Mouse (Mus musculus) bone marrow, adult 2 months (tissue): ENCODE measurements around the gene Ube2cbp. TPM values are rescaled to one million over a fixed set of nuclear protein-coding genes. Genes with fewer than 3 reads are reported as not detected.

Experiments
- H3K27ac ChIP-seq: fragments of 200-500 bp; 2 replicates; pipeline ENCODE4 v1.5.1; 2012; ENCODE audit warnings: low read depth, mild to moderate bottlenecking, control low read depth, inconsistent platforms, low read length; ENCODE audit not compliant: control insufficient read depth, poor library complexity, insufficient read depth
- H3K4me1 ChIP-seq: fragments of 200-500 bp; 2 replicates; pipeline ENCODE4 v1.6.1; 2011; ENCODE audit warnings: low read length; ENCODE audit not compliant: control insufficient read depth, insufficient read depth
- H3K4me3 ChIP-seq: fragments of 200-500 bp; replicated peaks from 2 replicates; pipeline ENCODE3; 2011; ENCODE audit warnings: mild to moderate bottlenecking, low read depth, low read length, control low read depth; ENCODE audit not compliant: control insufficient read depth
- CTCF ChIP-seq: fragments of 200-500 bp; IDR thresholded peaks from 2 replicates; pipeline ENCODE4 v1.5.1; 2011; ENCODE audit warnings: low read length, control low read depth; ENCODE audit not compliant: control insufficient read depth, insufficient read depth
- POLR2A ChIP-seq: fragments of 200-500 bp; IDR thresholded peaks from 2 replicates; pipeline ENCODE4 v1.6.1; 2011; ENCODE audit warnings: low read depth, mild to moderate bottlenecking, control low read depth, low read length, borderline replicate concordance; ENCODE audit not compliant: control insufficient read depth
- WGBS: fragments of 180-500 bp; shearing (Covaris S2); methylation state at CpG from one replicate; pipeline ENCODE4 v1.1.7; 2018; 5-methylcytosine and 5-hydroxymethylcytosine counted together
- polyA plus RNA-seq: library from polyadenylated mRNA; stranded (reverse); fragments of >200 nt; gene quantifications from 2 replicates; pipeline ENCODE4 v1.2.4, GENCODE M21; 2011; ENCODE audit warnings: low replicate concordance; ENCODE audit not compliant: missing spikeins, insufficient read depth, insufficient read length

Gene Ube2cbp
- polyA plus RNA-seq, 1 experiment, result not detected

- TF ChIP-seq CTCF (no peak), POLR2A (no peak)
- Histone ChIP-seq H3K27ac (no peak overlapping the region), H3K4me1 (no peaks in the 10 kb centered on the region), H3K4me3 (no peak overlapping the region)
- WGBS, result 83% methylated on average over 8 of the region's 8 CpGs
These were observed 17.3 kb downstream of the Ube2cbp start for GRCm38 (mm10) chr9:86447431-86447830.

- H3K4me1 ChIP-seq, result no peaks in the 10 kb centered on the region
- H3K27ac ChIP-seq, result no peak overlapping the region
- no peak for TF ChIP-seq POLR2A
- TF ChIP-seq CTCF, result no peak
- no peak overlapping the region for H3K4me3 ChIP-seq
- WGBS, result 51% methylated on average over 7 of the region's 7 CpGs
These were observed 17.9 kb downstream of the Ube2cbp start for GRCm38 (mm10) chr9:86446847-86447246.

GRCm38 (mm10) chr9:86442248-86442647 is 22.5 kb downstream of the Ube2cbp start:
- WGBS, result 83% methylated on average over 4 of the region's 4 CpGs
- TF ChIP-seq POLR2A (no peak), CTCF (no peak)
- Histone ChIP-seq H3K27ac (no peak overlapping the region), H3K4me3 (no peak overlapping the region), H3K4me1 (no peaks in the 10 kb centered on the region)

- 79% methylated on average over 11 of the region's 11 CpGs for WGBS
- Histone ChIP-seq H3K27ac (no peak overlapping the region), H3K4me3 (no peak overlapping the region), H3K4me1 (no peaks in the 10 kb centered on the region)
- TF ChIP-seq CTCF (no peak), POLR2A (no peak)
These were observed 26.3 kb downstream of the Ube2cbp start for GRCm38 (mm10) chr9:86438337-86439009.

- Histone ChIP-seq H3K4me1 (no peaks in the 10 kb centered on the region), H3K27ac (no peak overlapping the region), H3K4me3 (no peak overlapping the region)
- WGBS, result 92% methylated on average over 8 of the region's 8 CpGs
- no peak for TF ChIP-seq CTCF
- no peak for TF ChIP-seq POLR2A
These were observed 28.1 kb downstream of the Ube2cbp start for GRCm38 (mm10) chr9:86436608-86437007.

GRCm38 (mm10) chr9:86435510-86435909 is 29.2 kb downstream of the Ube2cbp start:
- Histone ChIP-seq H3K4me3 (no peak overlapping the region), H3K4me1 (no peaks in the 10 kb centered on the region), H3K27ac (no peak overlapping the region)
- TF ChIP-seq CTCF, result no peak
- TF ChIP-seq POLR2A, result no peak
- 85% methylated on average over 3 of the region's 3 CpGs for WGBS

- H3K27ac ChIP-seq, result no peak overlapping the region
- TF ChIP-seq POLR2A (no peak), CTCF (no peak)
- WGBS, result 86% methylated on average over 4 of the region's 4 CpGs
- H3K4me3 ChIP-seq, result no peak overlapping the region
- no peaks in the 10 kb centered on the region for H3K4me1 ChIP-seq
These were observed 41.4 kb downstream of the Ube2cbp start for GRCm38 (mm10) chr9:86423331-86423730.

GRCm38 (mm10) chr9:86419366-86419765 is 45.4 kb downstream of the Ube2cbp start:
- TF ChIP-seq POLR2A, result no peak
- TF ChIP-seq CTCF, result no peak
- no peak overlapping the region for H3K27ac ChIP-seq
- H3K4me1 ChIP-seq, result no peaks in the 10 kb centered on the region
- no peak overlapping the region for H3K4me3 ChIP-seq
- 78% methylated on average over 6 of the region's 6 CpGs for WGBS

- Histone ChIP-seq H3K27ac (no peak overlapping the region), H3K4me1 (no peaks in the 10 kb centered on the region), H3K4me3 (no peak overlapping the region)
- 89% methylated on average over 1 of the region's 1 CpGs for WGBS
- TF ChIP-seq CTCF, result no peak
- no peak for TF ChIP-seq POLR2A
These were observed 46.8 kb downstream of the Ube2cbp start for GRCm38 (mm10) chr9:86417971-86418370.
